21 mouse cellular contexts compared by ENCODE assay signal in the genomic region with DNA sequence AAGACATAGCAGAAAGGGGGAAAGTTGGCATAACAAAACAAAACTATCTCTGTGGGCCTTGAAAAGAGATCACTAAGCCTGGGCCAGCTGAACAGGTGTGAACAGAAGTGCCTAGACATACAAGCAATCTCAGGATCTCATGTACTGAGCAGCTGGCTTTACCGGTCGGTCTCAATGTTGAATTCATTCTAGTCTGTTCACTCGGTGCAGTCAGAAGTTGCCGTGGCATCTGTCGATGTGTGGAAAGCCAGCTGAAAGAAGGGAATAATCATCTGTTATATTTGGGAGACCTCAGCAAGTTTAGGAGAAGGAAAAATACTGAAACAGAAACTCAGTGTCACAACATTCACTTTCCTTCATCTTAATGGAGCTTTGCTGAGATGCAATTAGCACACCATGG.
DNase-seq lines count a peak whose midpoint lies in the region; ATAC-seq and TF ChIP-seq lines count a peak whose summit lies in the region.
"Had no signal": no experiment of that assay in that cellular context is flagged by ENCODE, and none has a peak within 500 bp of the region (broad histone marks: within the 10 kb centered on the region; RNA-seq: fewer than 3 reads in every experiment).

No protein-coding gene starts in this region.

- TF ChIP-seq POLR2A in brain, embryonic 14.5 days (IDR thresholded peaks at IDR 0.05; ENCODE audit: borderline replicate concordance, extremely low read depth, insufficient read depth, insufficient read length, poor library complexity, severe bottlenecking): no peak

- TF ChIP-seq CTCF in brain, embryonic 14.5 days (IDR thresholded peaks at IDR 0.05; ENCODE audit: borderline replicate concordance, extremely low read depth, insufficient read depth, insufficient read length): no peak

- no peak for DNase-seq in frontal cortex, postnatal 14 days (ENCODE audit: low spot score in 2 of 2)
- DNase-seq in layer of hippocampus, adult 8-10 months (ENCODE audit: low spot score in 2 of 2): peak; percentile 3 to 6
- no peak for DNase-seq in layer of hippocampus, postnatal 10 days (ENCODE audit: low spot score in 2 of 2)
- DNase-seq in brain, embryonic 14.5 days (ENCODE audit: low read depth): peak; percentile 2
- DNase-seq in kidney, adult 18-20 months: no peak
- DNase-seq: adrenal gland, adult 2 months; adrenal gland, postnatal 14 days; B cell, adult 2 months; cerebellum, adult 11 months; cerebellum, adult 2 months; cerebellum, adult 9-11 months; cerebellum, postnatal 25 days; gastrocnemius, postnatal 25 days; heart, adult 18-20 months; heart, postnatal 14 days; heart, postnatal 4 days had no signal

- ATAC-seq in frontal cortex, adult (ENCODE audit: low TSS enrichment): peak; percentile 64
- ATAC-seq in cerebellum, adult (ENCODE audit: insufficient number of reproducible peaks, low FRiP score, low TSS enrichment): no peak
- ATAC-seq: forebrain, embryonic 14.5 days; hindbrain, postnatal 0 days; inflammation-experienced regulatory T-cells, adult 6 months had no signal

Comparison
In these comparisons a context has a peak if more than half of its experiments do, and no peak if none do; other contexts are left out.
1. DNase-seq: peak in layer of hippocampus, adult 8-10 months (2 of 2) and brain, embryonic 14.5 days (single experiment); none in frontal cortex, postnatal 14 days (0 of 2), layer of hippocampus, postnatal 10 days (0 of 2) and kidney, adult 18-20 months (single experiment).